Mouse (Mus musculus) ES-E14 (cell line): ENCODE data around the gene Pcx.

Experiments
- HCFC1 ChIP-seq: IDR thresholded peaks from 2 replicates; pipeline ENCODE4 v1.6.1; 2012; ENCODE audit warnings: low read length, inconsistent platforms, borderline replicate concordance; ENCODE audit not compliant: insufficient read depth
- ZNF384 ChIP-seq: IDR thresholded peaks from 2 replicates; pipeline ENCODE4 v1.6.1; 2012; ENCODE audit warnings: low read depth, low read length, inconsistent platforms

- no peak for TF ChIP-seq ZNF384
- no peak for TF ChIP-seq HCFC1
These were observed 35.5 kb upstream of the Pcx start for GRCm38 (mm10) chr19:4474739-4475138.
